Mouse (Mus musculus) gastrocnemius, postnatal 10 days (tissue): ENCODE results near the gene Sgms1. TPM values are rescaled to one million over a fixed set of nuclear protein-coding genes. Genes with fewer than 3 reads are reported as not detected.

ENCODE experiments used
- DNase-seq: peaks from one replicate; pipeline ENCODE4 v3.0.0; 2021; ENCODE audit warnings: mixed read lengths
- long read RNA-seq, 2 experiments: library from polyadenylated mRNA; stranded (forward); transcript quantifications; one replicate each; pipeline ENCODE4 v2.0.0; 2021
- total RNA-seq, 2 experiments: library from RNA; stranded (reverse); gene quantifications; 2 replicates each; pipeline ENCODE4 v1.2.3; 2021

Gene Sgms1
- total RNA-seq: 10 to 100 TPM; 51.0 to 52.7 TPM
- long read RNA-seq, experiment 1, transcript Sgms1-212 (6 exons, 3,262 nt): minor isoform, 5 of 50 reads
- long read RNA-seq, experiment 1, transcript Sgms1-201 (10 exons, 3,665 nt): major isoform, 26 of 50 reads
- long read RNA-seq, experiment 1, partial matches to known transcripts: 7 of 50 reads
- long read RNA-seq, experiment 1, other reads (novel, unspliced or antisense): 12 of 50 reads
- long read RNA-seq, experiment 2, transcript Sgms1-201 (10 exons, 3,665 nt): major isoform, 25 of 55 reads
- long read RNA-seq, experiment 2, transcript Sgms1-212 (6 exons, 3,262 nt): minor isoform, 6 of 55 reads
- long read RNA-seq, experiment 2, partial matches to known transcripts: 13 of 55 reads
- long read RNA-seq, experiment 2, other reads (novel, unspliced or antisense): 11 of 55 reads

- DNase-seq: peak; percentile 97
Measured at GRCm38 (mm10) chr19:32389001-32389871, at the start of gene Sgms1. Sgms1 (minus strand) TSS chr19:32389714.

- no peak for DNase-seq
Measured at GRCm38 (mm10) chr19:32425856-32426255, 36.3 kb upstream of the Sgms1 start.

- no peak for DNase-seq
Measured at GRCm38 (mm10) chr19:32424706-32425105, 35.2 kb upstream of the Sgms1 start.

- no peak for DNase-seq
Measured at GRCm38 (mm10) chr19:32419069-32419468, 29.6 kb upstream of the Sgms1 start.

GRCm38 (mm10) chr19:32416692-32417317 lies 27.3 kb upstream of the Sgms1 start:
- no peak for DNase-seq

- DNase-seq: no peak
Measured at GRCm38 (mm10) chr19:32409603-32410360, 20.3 kb upstream of the Sgms1 start.

- no peak for DNase-seq
Measured at GRCm38 (mm10) chr19:32406717-32407116, 17.2 kb upstream of the Sgms1 start.

GRCm38 (mm10) chr19:32404386-32404785 lies 14.9 kb upstream of the Sgms1 start:
- DNase-seq: no peak

GRCm38 (mm10) chr19:32403834-32404233 lies 14.3 kb upstream of the Sgms1 start:
- DNase-seq: no peak

- DNase-seq: no peak
Measured at GRCm38 (mm10) chr19:32398491-32398890, 9.0 kb upstream of the Sgms1 start.

GRCm38 (mm10) chr19:32396303-32396702 lies 6.8 kb upstream of the Sgms1 start:
- no peak for DNase-seq

GRCm38 (mm10) chr19:32394825-32395224 lies 5.3 kb upstream of the Sgms1 start:
- no peak for DNase-seq

GRCm38 (mm10) chr19:32393758-32394450 lies 4.4 kb upstream of the Sgms1 start:
- DNase-seq: no peak

GRCm38 (mm10) chr19:32393092-32393745 lies 3.7 kb upstream of the Sgms1 start:
- no peak for DNase-seq

- no peak for DNase-seq
Measured at GRCm38 (mm10) chr19:32391441-32391840, 1.9 kb upstream of the Sgms1 start.

- no peak for DNase-seq
Measured at GRCm38 (mm10) chr19:32390116-32390515, 602 bp upstream of the Sgms1 start.

- DNase-seq: peak; percentile 96
Measured at GRCm38 (mm10) chr19:32388191-32388921, 1.2 kb downstream of the Sgms1 start.

- peak; percentile 80 for DNase-seq
Measured at GRCm38 (mm10) chr19:32387403-32388190, 1.9 kb downstream of the Sgms1 start.
